Mouse (Mus musculus): Measurements from ENCODE around the gene Tmem29.
"Not testable (repeated sequence)": the region's sequence is repeated elsewhere in the genome, so short reads cannot be mapped to it uniquely, and the experiment has no call there.

The Tmem29 gene

DNA sequence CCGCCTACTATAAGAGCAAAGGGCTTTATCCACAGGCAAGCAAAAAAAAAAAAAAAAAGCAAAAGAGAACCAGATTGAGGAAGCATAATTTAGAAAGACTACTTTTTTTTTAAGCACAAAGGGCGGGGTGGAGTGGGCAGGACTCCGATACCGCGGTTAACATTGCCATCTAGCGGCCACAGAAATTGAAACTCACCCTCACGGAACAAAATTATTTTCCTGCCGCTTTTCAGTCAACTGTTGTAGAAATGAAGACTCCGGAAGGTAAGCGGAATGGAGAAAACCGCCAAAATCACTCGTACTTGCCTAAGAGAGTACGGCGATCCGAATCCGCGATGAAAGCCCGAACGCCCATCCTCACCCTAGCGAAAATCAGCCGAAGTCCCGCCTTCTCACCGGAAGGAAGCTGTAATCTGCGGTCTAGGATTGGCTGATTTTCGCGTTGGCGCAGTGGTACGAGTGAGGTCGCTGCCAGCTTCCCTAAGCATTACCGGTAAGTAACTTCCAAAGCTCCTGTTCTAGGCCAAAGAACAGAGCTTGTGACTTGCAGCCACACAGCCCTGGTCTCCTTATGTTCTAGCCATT, at the start of gene Tmem29:
Gene Tmem29, minus strand, starts transcription at position 389 of the 585 bp plus-strand sequence.
- peak; percentile 89 to 95 for DNase-seq

DNA sequence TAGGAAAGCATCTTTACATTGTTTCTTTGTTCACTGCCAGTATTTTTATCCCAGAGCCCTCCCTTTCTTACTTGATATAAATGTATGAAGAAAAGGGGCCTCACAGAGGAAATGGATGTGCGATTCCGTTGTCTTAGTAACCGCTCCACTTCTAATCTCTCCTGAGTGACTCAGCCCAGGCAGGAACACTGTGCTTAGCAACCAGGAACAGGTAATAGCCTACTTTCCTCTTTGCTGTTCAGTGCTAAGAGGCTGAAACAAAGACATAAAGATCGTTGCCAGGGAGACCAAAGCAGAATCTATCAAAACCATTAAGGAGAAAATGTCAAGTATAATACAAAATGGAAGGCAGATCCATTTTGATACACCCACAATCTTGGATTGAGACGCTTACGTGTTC, 49.7 kb upstream of the Tmem29 start:
- DNase-seq: no peak

DNA sequence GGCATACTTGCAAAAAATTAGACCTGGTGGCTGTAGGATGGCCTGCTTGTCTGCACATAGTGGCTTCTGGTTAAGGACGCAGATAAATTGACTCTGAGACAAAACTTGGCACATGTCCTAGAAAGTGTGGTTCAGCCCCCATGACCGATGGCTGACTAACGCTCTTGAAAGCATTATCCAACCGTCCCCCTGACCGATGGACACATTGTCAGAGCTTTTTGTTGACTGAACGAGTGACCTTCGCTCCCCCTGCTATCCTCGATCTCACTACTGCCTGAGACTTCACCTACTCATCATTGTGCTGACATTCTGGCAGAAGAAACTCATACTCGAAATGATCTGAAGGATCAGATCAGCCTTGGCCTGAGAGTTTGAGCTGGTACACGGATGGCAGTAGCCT, 28.9 kb upstream of the Tmem29 start:
- DNase-seq: not testable (repeated sequence)

GRCm38 (mm10) chrX:150486314-150487030, 27.5 kb upstream of the Tmem29 start:
- not testable (repeated sequence) for DNase-seq

GRCm38 (mm10) chrX:150477854-150478780, 19.2 kb upstream of the Tmem29 start:
- DNase-seq: peak; percentile 82 to 94

GRCm38 (mm10) chrX:150471416-150471815, 12.5 kb upstream of the Tmem29 start:
- no peak for DNase-seq

DNA sequence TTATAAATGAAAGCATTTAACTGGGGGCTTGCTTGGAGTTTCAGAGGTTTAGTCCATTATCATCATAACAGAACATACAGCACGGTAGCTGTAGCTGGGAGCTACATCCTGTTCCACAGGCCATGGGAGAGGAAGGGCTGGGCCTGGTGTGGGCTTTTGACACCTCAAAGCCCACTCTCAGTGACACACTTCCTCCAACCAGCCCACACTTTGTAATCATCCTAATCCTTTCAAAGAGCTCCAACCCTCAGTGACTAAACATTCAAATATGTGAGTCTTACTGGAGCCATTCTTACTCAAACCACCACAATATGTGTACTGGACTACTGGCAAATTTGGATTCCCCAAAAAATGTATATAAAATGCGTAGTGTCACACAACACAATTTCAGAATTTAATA, 9.3 kb upstream of the Tmem29 start:
- DNase-seq: no peak

- not testable (repeated sequence) for DNase-seq
Measured at GRCm38 (mm10) chrX:150466817-150467216, 7.9 kb upstream of the Tmem29 start.

GRCm38 (mm10) chrX:150460143-150460542, 1.2 kb upstream of the Tmem29 start:
- no peak for DNase-seq

DNA sequence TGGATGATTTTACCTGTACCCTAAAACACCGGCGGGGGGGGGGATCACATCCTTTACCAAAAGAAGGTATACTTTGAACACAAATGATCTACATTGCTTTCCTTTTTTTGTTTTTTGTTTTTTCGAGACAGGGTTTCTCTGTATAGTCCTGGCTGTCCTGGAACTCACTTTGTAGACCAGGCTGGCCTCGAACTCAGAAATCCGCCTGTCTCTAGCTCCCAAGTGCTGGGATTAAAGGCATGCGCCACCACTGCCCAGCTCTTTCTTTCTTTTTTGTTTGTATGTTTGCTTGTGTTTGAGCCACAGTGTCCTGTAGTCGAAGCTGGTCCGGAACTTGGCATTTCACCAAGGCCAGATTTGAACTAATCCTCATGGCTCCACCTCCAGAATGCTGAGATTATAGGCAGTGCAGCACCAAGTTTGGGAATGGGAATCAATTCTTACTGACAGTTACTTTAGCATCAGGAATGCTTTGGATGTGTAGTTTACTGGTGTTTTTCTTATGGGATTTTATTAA, 515 bp upstream of the Tmem29 start:
- peak; percentile 34 to 50 for DNase-seq

DNA sequence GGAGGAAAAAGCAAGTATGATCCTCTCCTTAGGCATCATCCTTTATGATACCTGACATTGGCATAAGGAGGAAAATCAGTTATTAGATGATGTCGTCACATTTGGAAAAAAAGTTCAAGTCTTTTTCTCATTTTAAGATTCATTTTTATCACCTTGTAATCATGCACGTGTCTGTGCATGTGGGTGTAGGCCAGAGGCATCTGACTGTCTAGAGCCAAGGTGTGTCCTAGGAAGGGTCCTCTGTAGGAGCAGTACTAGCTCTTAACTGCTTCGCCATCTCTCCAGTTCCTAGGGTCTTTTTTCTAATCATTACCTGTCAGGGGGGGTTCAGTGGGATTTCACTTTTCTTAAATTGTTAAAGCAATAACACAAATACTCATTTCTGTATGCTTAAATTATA, 818 bp downstream of the Tmem29 start:
- DNase-seq: no peak

DNA sequence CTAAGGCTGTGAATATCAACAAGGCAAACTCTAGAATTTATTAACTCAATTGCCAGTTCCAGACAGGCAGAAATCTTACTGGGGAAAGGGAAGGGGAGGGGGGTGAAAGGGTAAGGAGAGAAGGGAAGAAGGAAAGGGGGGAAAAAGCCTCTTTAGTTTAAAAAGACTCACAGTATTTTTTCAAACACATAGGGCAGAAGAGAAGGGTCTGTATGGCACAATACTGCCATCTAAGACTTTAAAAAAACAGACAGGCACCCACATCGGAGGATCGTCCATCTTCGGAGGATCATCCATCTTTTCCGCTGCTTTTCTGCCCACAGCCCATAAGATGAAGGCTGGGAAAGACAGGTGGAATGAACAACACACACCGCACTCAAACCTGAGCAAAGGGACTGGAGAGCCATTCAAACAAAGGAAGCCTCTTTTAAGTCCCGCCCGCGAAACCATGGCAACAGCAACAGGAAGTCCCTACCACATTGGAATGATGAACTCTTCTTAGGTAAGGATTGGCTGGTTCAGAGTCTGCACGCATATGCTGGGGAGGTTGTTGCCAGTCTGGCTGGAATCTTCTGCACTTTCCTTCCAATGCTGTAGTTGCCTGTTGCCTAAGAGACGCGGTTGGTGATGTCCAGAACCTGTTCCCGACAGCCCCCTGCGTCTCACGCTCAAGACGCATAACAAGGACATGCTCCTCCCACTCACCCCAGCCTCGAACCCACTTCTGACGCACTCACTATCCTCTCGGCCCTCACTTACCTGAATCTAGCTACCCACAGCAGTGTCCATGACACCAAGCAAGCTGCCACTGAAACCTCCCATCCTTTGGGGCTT, 18.2 kb downstream of the Tmem29 start:
- peak; percentile 86 to 88 for DNase-seq

- no peak for DNase-seq
Measured at GRCm38 (mm10) chrX:150436373-150436772, 22.6 kb downstream of the Tmem29 start.

DNA sequence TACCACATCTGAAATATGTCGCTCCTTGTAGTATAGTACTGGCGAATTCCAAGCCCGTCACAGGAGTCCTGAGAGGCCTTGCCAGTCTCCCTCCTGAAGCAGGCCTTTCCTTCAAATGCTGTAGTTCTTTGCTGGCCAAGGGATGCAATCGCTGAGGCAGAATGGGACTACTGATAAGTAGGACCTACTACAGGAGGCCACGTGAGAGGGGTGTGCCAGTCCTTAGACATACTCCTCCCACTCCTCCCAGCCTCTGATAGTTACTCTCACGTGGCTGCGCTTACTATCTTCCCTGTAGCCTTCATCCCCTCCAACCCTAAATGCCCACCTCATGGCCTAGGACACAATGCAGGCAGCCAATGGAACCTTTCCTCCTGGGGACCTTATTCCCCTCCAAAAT, 23.6 kb downstream of the Tmem29 start:
- no peak for DNase-seq

GRCm38 (mm10) chrX:150413505-150413904, 45.4 kb downstream of the Tmem29 start:
- DNase-seq: no peak
